Mouse (Mus musculus) limb, embryonic 12.5 days (tissue): ENCODE measurements around the gene Cdh4. TPM values are rescaled to one million over a fixed set of nuclear protein-coding genes. Genes with fewer than 3 reads are reported as not detected.

Source experiments
- ATAC-seq: fragments of 200-750 bp; cut with Nextera tagmentation; 2 replicates; pipeline ENCODE4 v1.8.0; 2017; ENCODE audit warnings: low read depth, moderate TSS enrichment; ENCODE audit not compliant: insufficient number of reproducible peaks, insufficient read depth, low FRiP score, low TSS enrichment
- H3K27ac ChIP-seq: fragments of 300-500 bp; sonication (generic); 2 replicates; pipeline ENCODE4 v1.5.1; 2016; ENCODE audit warnings: mild to moderate bottlenecking, moderate library complexity
- H3K27me3 ChIP-seq: fragments of 300-500 bp; sonication (generic); 2 replicates; pipeline ENCODE4 v1.6.1; 2016; ENCODE audit warnings: mild to moderate bottlenecking, moderate library complexity
- H3K36me3 ChIP-seq: fragments of 300-500 bp; sonication (generic); 2 replicates; pipeline ENCODE4 v1.6.1; 2016; ENCODE audit warnings: mild to moderate bottlenecking, moderate library complexity
- H3K4me1 ChIP-seq: fragments of 300-500 bp; sonication (generic); replicated peaks from 2 replicates; pipeline ENCODE4 v1.6.1; 2016
- H3K4me2 ChIP-seq: fragments of 300-500 bp; sonication (generic); 2 replicates; pipeline ENCODE4 v1.6.1; 2016; ENCODE audit warnings: mild to moderate bottlenecking, moderate library complexity
- H3K4me3 ChIP-seq: fragments of 300-500 bp; sonication (generic); replicated peaks from 2 replicates; pipeline ENCODE4 v1.5.1; 2016; ENCODE audit warnings: mild to moderate bottlenecking
- H3K9ac ChIP-seq: fragments of 300-500 bp; sonication (generic); replicated peaks from 2 replicates; pipeline ENCODE4 v1.6.1; 2016; ENCODE audit warnings: mild to moderate bottlenecking, moderate library complexity
- H3K9me3 ChIP-seq: fragments of 300-500 bp; sonication (generic); 2 replicates; pipeline ENCODE4 v1.6.1; 2016; ENCODE audit warnings: mild to moderate bottlenecking, moderate library complexity
- WGBS: fragments of 180-500 bp; shearing (Covaris S2); methylation state at CpG from one replicate; pipeline ENCODE4 v1.1.7; 2016; 5-methylcytosine and 5-hydroxymethylcytosine counted together
- polyA plus RNA-seq: library from polyadenylated mRNA; unstranded; fragments of >200 nt; fragmentation: Nextera tagmentation; extraction: Ambion mirVana; gene quantifications from 2 replicates; pipeline ENCODE4 v1.2.1, GENCODE M21; 2016

Cdh4 gene
- polyA plus RNA-seq, 1 experiment from 2014 or later: 9.3 TPM

- Histone ChIP-seq H3K27ac (no peak overlapping the region), H3K4me3 (no peak overlapping the region), H3K9ac (no peak overlapping the region), H3K27me3 (no peaks in the 10 kb centered on the region), H3K4me1 (no peaks in the 10 kb centered on the region), H3K4me2 (no peak overlapping the region), H3K36me3 (peaks cover 73% of the 10 kb centered on the region), H3K9me3 (no peaks in the 10 kb centered on the region)
- 90% methylated on average over 15 of the region's 15 CpGs for WGBS
- no peak for ATAC-seq
Measured at GRCm38 (mm10) chr2:179913349-179913748, 471.1 kb downstream of the Cdh4 start.

GRCm38 (mm10) chr2:179914246-179914645, 472.0 kb downstream of the Cdh4 start:
- ATAC-seq: no peak
- Histone ChIP-seq H3K4me3 (no peak overlapping the region), H3K9me3 (no peaks in the 10 kb centered on the region), H3K4me1 (no peaks in the 10 kb centered on the region), H3K27ac (no peak overlapping the region), H3K4me2 (no peak overlapping the region), H3K36me3 (peaks cover 80% of the 10 kb centered on the region), H3K9ac (no peak overlapping the region), H3K27me3 (no peaks in the 10 kb centered on the region)
- 84% methylated on average over 2 of the region's 2 CpGs for WGBS

- ATAC-seq: no peak
- 0 out of 2 replicates have a peak, but pooled peaks cover 5% of the 10 kb centered on the region for H3K9me3 ChIP-seq
- no peak overlapping the region for H3K27ac ChIP-seq
- peaks cover 92% of the 10 kb centered on the region for H3K36me3 ChIP-seq
- WGBS: 25% methylated on average over 5 of the region's 5 CpGs
- H3K4me2 ChIP-seq: no peak overlapping the region
- no peak overlapping the region for H3K9ac ChIP-seq
- no peaks in the 10 kb centered on the region for H3K4me1 ChIP-seq
- no peak overlapping the region for H3K4me3 ChIP-seq
- H3K27me3 ChIP-seq: no peaks in the 10 kb centered on the region
Measured at GRCm38 (mm10) chr2:179916877-179917673, 474.8 kb downstream of the Cdh4 start.

- 0 out of 2 replicates have a peak, but pooled peaks cover 5% of the 10 kb centered on the region for H3K9me3 ChIP-seq
- no peak overlapping the region for H3K4me3 ChIP-seq
- H3K4me1 ChIP-seq: no peaks in the 10 kb centered on the region
- H3K36me3 ChIP-seq: peaks cover 94% of the 10 kb centered on the region
- no peak for ATAC-seq
- no peak overlapping the region for H3K9ac ChIP-seq
- 84% methylated on average over 4 of the region's 4 CpGs for WGBS
- no peak overlapping the region for H3K4me2 ChIP-seq
- H3K27ac ChIP-seq: no peak overlapping the region
- H3K27me3 ChIP-seq: no peaks in the 10 kb centered on the region
Measured at GRCm38 (mm10) chr2:179920042-179920441, 477.8 kb downstream of the Cdh4 start.

GRCm38 (mm10) chr2:179921021-179921653, 478.9 kb downstream of the Cdh4 start:
- H3K9ac ChIP-seq: no peak overlapping the region
- 0 out of 2 replicates have a peak, but pooled peaks cover 5% of the 10 kb centered on the region for H3K9me3 ChIP-seq
- H3K36me3 ChIP-seq: peaks cover 94% of the 10 kb centered on the region
- H3K4me1 ChIP-seq: no peaks in the 10 kb centered on the region
- H3K4me2 ChIP-seq: no peak overlapping the region
- no peak for ATAC-seq
- H3K27ac ChIP-seq: no peak overlapping the region
- no peaks in the 10 kb centered on the region for H3K27me3 ChIP-seq
- H3K4me3 ChIP-seq: no peak overlapping the region
- WGBS: 94% methylated on average over 8 of the region's 8 CpGs

- Histone ChIP-seq H3K4me3 (no peak overlapping the region), H3K27me3 (no peaks in the 10 kb centered on the region), H3K9me3 (0 out of 2 replicates have a peak, but pooled peaks cover 5% of the 10 kb centered on the region), H3K4me2 (no peak overlapping the region), H3K27ac (no peak overlapping the region), H3K4me1 (no peaks in the 10 kb centered on the region), H3K9ac (no peak overlapping the region), H3K36me3 (peaks cover 96% of the 10 kb centered on the region)
- no peak for ATAC-seq
- 93% methylated on average over 6 of the region's 6 CpGs for WGBS
Measured at GRCm38 (mm10) chr2:179924038-179924437, 481.8 kb downstream of the Cdh4 start.

- no peaks in the 10 kb centered on the region for H3K9me3 ChIP-seq
- no peak overlapping the region for H3K4me3 ChIP-seq
- no peak for ATAC-seq
- peaks cover 94% of the 10 kb centered on the region for H3K36me3 ChIP-seq
- H3K4me1 ChIP-seq: 0 out of 2 replicates have a peak, but pooled peaks cover 8% of the 10 kb centered on the region
- no peak overlapping the region for H3K27ac ChIP-seq
- no peak overlapping the region for H3K4me2 ChIP-seq
- 92% methylated on average over 13 of the region's 13 CpGs for WGBS
- H3K27me3 ChIP-seq: no peaks in the 10 kb centered on the region
- H3K9ac ChIP-seq: no peak overlapping the region
Measured at GRCm38 (mm10) chr2:179929166-179929565, 486.9 kb downstream of the Cdh4 start.

GRCm38 (mm10) chr2:179931741-179932140, 489.5 kb downstream of the Cdh4 start:
- WGBS: 90% methylated on average over 16 of the region's 16 CpGs

GRCm38 (mm10) chr2:179934165-179934564, 491.9 kb downstream of the Cdh4 start:
- Histone ChIP-seq H3K27me3 (no peaks in the 10 kb centered on the region), H3K9me3 (no peaks in the 10 kb centered on the region), H3K4me1 (0 out of 2 replicates have a peak, but pooled peaks cover 7% of the 10 kb centered on the region), H3K9ac (no peak overlapping the region), H3K27ac (no peak overlapping the region), H3K36me3 (peaks cover 76% of the 10 kb centered on the region), H3K4me3 (no peak overlapping the region), H3K4me2 (no peak overlapping the region)
- WGBS: 69% methylated on average over 3 of the region's 3 CpGs
- no peak for ATAC-seq

More at GRCm38 (mm10) chr2:179931741-179932140, 489.5 kb downstream of the Cdh4 start:
- no peak overlapping the region for H3K4me3 ChIP-seq
- no peak for ATAC-seq
- no peaks in the 10 kb centered on the region for H3K9me3 ChIP-seq
- H3K27me3 ChIP-seq: no peaks in the 10 kb centered on the region
- H3K4me2 ChIP-seq: no peak overlapping the region
- no peak overlapping the region for H3K27ac ChIP-seq
- H3K9ac ChIP-seq: no peak overlapping the region
- H3K4me1 ChIP-seq: 0 out of 2 replicates have a peak, but pooled peaks cover 8% of the 10 kb centered on the region
- H3K36me3 ChIP-seq: peaks cover 80% of the 10 kb centered on the region

- no peak overlapping the region for H3K4me2 ChIP-seq
- no peaks in the 10 kb centered on the region for H3K4me1 ChIP-seq
- H3K36me3 ChIP-seq: peaks cover 48% of the 10 kb centered on the region
- no peaks in the 10 kb centered on the region for H3K27me3 ChIP-seq
- WGBS: 73% methylated on average over 4 of the region's 4 CpGs
- no peak overlapping the region for H3K9ac ChIP-seq
- no peaks in the 10 kb centered on the region for H3K9me3 ChIP-seq
- no peak overlapping the region for H3K27ac ChIP-seq
- H3K4me3 ChIP-seq: no peak overlapping the region
- ATAC-seq: no peak
Measured at GRCm38 (mm10) chr2:179937091-179937490, 494.9 kb downstream of the Cdh4 start.

GRCm38 (mm10) chr2:179941696-179942095, 499.5 kb downstream of the Cdh4 start:
- Histone ChIP-seq H3K27me3 (no peaks in the 10 kb centered on the region), H3K4me2 (no peak overlapping the region), H3K4me3 (no peak overlapping the region), H3K4me1 (peaks cover 13% of the 10 kb centered on the region; the same call in 1 of the 2 replicates), H3K9ac (no peak overlapping the region), H3K36me3 (peaks cover 16% of the 10 kb centered on the region; the same call in 1 of the 2 replicates), H3K9me3 (no peaks in the 10 kb centered on the region), H3K27ac (no peak overlapping the region)
- 96% methylated on average over 1 of the region's 1 CpGs for WGBS
- no peak for ATAC-seq
